Mouse (Mus musculus): ENCODE data around the gene F830045P16Rik.

DNA sequence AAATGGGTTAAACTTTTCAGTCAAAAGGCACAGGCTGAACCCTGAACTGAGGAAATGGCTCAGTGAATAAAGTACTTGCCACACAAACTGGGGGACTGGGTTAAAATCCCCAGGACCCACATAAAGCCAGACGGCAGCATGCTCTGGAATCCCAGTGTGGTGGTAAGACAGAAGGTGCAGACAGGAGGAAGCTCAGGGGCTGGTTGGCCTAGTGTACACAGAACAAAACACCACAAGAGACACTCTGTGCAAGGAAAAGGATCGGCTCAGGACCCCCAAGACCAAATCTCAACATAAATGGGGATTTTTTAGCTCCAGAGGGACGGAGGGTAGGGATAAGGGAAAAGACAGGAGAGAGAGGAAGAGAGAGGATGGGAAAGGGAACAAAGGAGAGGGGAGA is 17.9 kb downstream of the F830045P16Rik start:
- no peak for TF ChIP-seq CTCF (IDR thresholded peaks at IDR 0.05; ENCODE audit: extremely low read depth, insufficient read length, insufficient replicate concordance, low read depth, low read length)
- TF ChIP-seq POLR2A (IDR thresholded peaks at IDR 0.05; ENCODE audit: low read depth, low read length), result no peak

Data from small intestine, adult 2 months (tissue).